Mouse (Mus musculus) midbrain, embryonic 15.5 days (tissue): Measurements from ENCODE around the gene Gm3055. TPM values are rescaled to one million over a fixed set of nuclear protein-coding genes. Genes with fewer than 3 reads are reported as not detected.
A peak's percentile ranks its signal among the peaks of the same experiment; 100 is the strongest.
"Not testable (repeated sequence)": the region's sequence is repeated elsewhere in the genome, so short reads cannot be mapped to it uniquely, and the experiment has no call there.

Source experiments
- ATAC-seq: fragments of 200-750 bp; cut with Nextera tagmentation; replicated peaks from 2 replicates; pipeline ENCODE4 v1.8.0; 2017; ENCODE audit warnings: moderate TSS enrichment
- H3K27ac ChIP-seq: fragments of 300-500 bp; sonication (generic); 2 replicates; pipeline ENCODE4 v1.5.1; 2015; ENCODE audit warnings: mild to moderate bottlenecking, inconsistent platforms
- H3K27me3 ChIP-seq: fragments of 300-500 bp; sonication (generic); replicated peaks from 2 replicates; pipeline ENCODE4 v1.6.1; 2015; ENCODE audit warnings: inconsistent platforms
- H3K36me3 ChIP-seq: fragments of 300-500 bp; sonication (generic); replicated peaks from 2 replicates; pipeline ENCODE4 v1.6.1; 2015; ENCODE audit warnings: inconsistent platforms
- H3K4me1 ChIP-seq: fragments of 300-500 bp; sonication (generic); 2 replicates; pipeline ENCODE4 v1.6.1; 2015; ENCODE audit warnings: inconsistent platforms
- H3K4me2 ChIP-seq: fragments of 300-500 bp; sonication (generic); 2 replicates; pipeline ENCODE4 v1.6.1; 2015; ENCODE audit warnings: inconsistent platforms, mild to moderate bottlenecking, moderate library complexity
- H3K4me3 ChIP-seq: fragments of 300-500 bp; sonication (generic); 2 replicates; pipeline ENCODE4 v1.5.1; 2015; ENCODE audit warnings: mild to moderate bottlenecking, inconsistent platforms
- H3K9ac ChIP-seq: fragments of 300-500 bp; sonication (generic); 2 replicates; pipeline ENCODE4 v1.6.1; 2015; ENCODE audit warnings: mild to moderate bottlenecking, inconsistent platforms
- H3K9me3 ChIP-seq: fragments of 300-500 bp; sonication (generic); 2 replicates; pipeline ENCODE4 v1.6.1; 2016; ENCODE audit warnings: inconsistent platforms
- WGBS: fragments of 180-500 bp; shearing (Covaris S2); methylation state at CpG from one replicate; pipeline ENCODE4 v1.1.7; 2015; ENCODE audit warnings: mixed read lengths; 5-methylcytosine and 5-hydroxymethylcytosine counted together
- polyA plus RNA-seq: library from polyadenylated mRNA; unstranded; fragments of >200 nt; fragmentation: Nextera tagmentation; extraction: Ambion mirVana; gene quantifications from 2 replicates; pipeline ENCODE4 v1.2.1, GENCODE M21; 2015

The Gm3055 gene
- 16.4 and 20.8 TPM in 2 replicates for polyA plus RNA-seq

GRCm38 (mm10) chr10:81770506-81771403 is at the start of gene Gm3055:
TSS of gene Gm3055 (minus strand) at chr10:81771161.
- not testable (repeated sequence) for H3K27me3 ChIP-seq, H3K36me3 ChIP-seq, H3K4me3 ChIP-seq, H3K9me3 ChIP-seq, H3K4me1 ChIP-seq, H3K9ac ChIP-seq, H3K27ac ChIP-seq, H3K4me2 ChIP-seq
- no CpG with 5 or more reads among the region's 43 CpGs for WGBS
- ATAC-seq: peak; percentile 98

- ATAC-seq, H3K4me3 ChIP-seq, H3K9me3 ChIP-seq, H3K27me3 ChIP-seq, H3K9ac ChIP-seq, H3K27ac ChIP-seq, H3K36me3 ChIP-seq, H3K4me1 ChIP-seq, H3K4me2 ChIP-seq: not testable (repeated sequence)
- WGBS: 28% methylated on average over 18 of the region's 20 CpGs
These were observed 40.9 kb upstream of the Gm3055 start, which contains the start of gene Gm4767 for GRCm38 (mm10) chr10:81811899-81812298. TSS of gene Gm4767 (plus strand) at chr10:81812186.

GRCm38 (mm10) chr10:81771404-81771777 is 430 bp upstream of the Gm3055 start:
- peak; percentile 64 for ATAC-seq
- not testable (repeated sequence) for H3K9me3 ChIP-seq, H3K27ac ChIP-seq, H3K4me2 ChIP-seq, H3K9ac ChIP-seq, H3K4me3 ChIP-seq, H3K4me1 ChIP-seq, H3K36me3 ChIP-seq, H3K27me3 ChIP-seq
- WGBS: no CpG with 5 or more reads among the region's 3 CpGs

GRCm38 (mm10) chr10:81704531-81705301 is 66.2 kb downstream of the Gm3055 start, which contains the start of gene Zfp433:
TSS of gene Zfp433 (plus strand) at chr10:81704825.
- not testable (repeated sequence) for H3K4me1 ChIP-seq, H3K36me3 ChIP-seq, H3K9ac ChIP-seq, H3K9me3 ChIP-seq, H3K27ac ChIP-seq, H3K27me3 ChIP-seq, H3K4me3 ChIP-seq, H3K4me2 ChIP-seq
- WGBS: no CpG with 5 or more reads among the region's 46 CpGs
- peak; percentile 100 for ATAC-seq

Other genes starting within 250 kb of the Gm3055 start
- gene Gna15, start 246.9 kb downstream of the Gm3055 start, polyA plus RNA-seq: 0.96 and 1.1 TPM in 2 replicates
- gene Gna11, start 226.0 kb downstream of the Gm3055 start, polyA plus RNA-seq: 100 and 101 TPM in 2 replicates
- 802 and 851 TPM in 2 replicates for gene Aes, start 211.7 kb downstream of the Gm3055 start, polyA plus RNA-seq
- 57.4 and 58.8 TPM in 2 replicates for gene Tle2, start 196.6 kb downstream of the Gm3055 start, polyA plus RNA-seq
- gene Tle6, start 170.1 kb downstream of the Gm3055 start, polyA plus RNA-seq: 6.7 and 8.0 TPM in 2 replicates
- 1.8 and 2.0 TPM in 2 replicates for gene BC025920, start 164.9 kb downstream of the Gm3055 start, polyA plus RNA-seq
- gene Sirt6, start 143.4 kb downstream of the Gm3055 start, polyA plus RNA-seq: 60.1 and 60.4 TPM in 2 replicates
- gene Ankrd24, start 142.6 kb downstream of the Gm3055 start, polyA plus RNA-seq: 19.1 and 20.2 TPM in 2 replicates
- 6.6 and 6.9 TPM in 2 replicates for gene Gm10778, start 122.1 kb downstream of the Gm3055 start, polyA plus RNA-seq
- gene Zfp433, start 66.3 kb downstream of the Gm3055 start, polyA plus RNA-seq: 16.9 and 18.5 TPM in 2 replicates
- gene Gm4767, start 41.0 kb upstream of the Gm3055 start, polyA plus RNA-seq: 3.3 and 3.6 TPM in 2 replicates
- gene Gm32687, start 92.8 kb upstream of the Gm3055 start, polyA plus RNA-seq: 9.1 and 11.7 TPM in 2 replicates
- 6.7 and 7.5 TPM in 2 replicates for gene Zfp781, start 159.3 kb upstream of the Gm3055 start, polyA plus RNA-seq